Mouse (Mus musculus) limb, embryonic 10.5 days (tissue): ENCODE data around the gene BC052040. TPM values are rescaled to one million over a fixed set of nuclear protein-coding genes. Genes with fewer than 3 reads are reported as not detected.

Source experiments
- DNase-seq: peaks from one replicate; pipeline ENCODE4 v3.0.0-alpha.2; 2017; ENCODE audit warnings: low spot score
- H3K27ac ChIP-seq: fragments of 300-500 bp; sonication (generic); 2 replicates; pipeline ENCODE4 v1.5.1; 2016; ENCODE audit warnings: mild to moderate bottlenecking
- H3K27me3 ChIP-seq: fragments of 300-500 bp; sonication (generic); 2 replicates; pipeline ENCODE4 v1.6.1; 2016; ENCODE audit warnings: low read depth, mild to moderate bottlenecking; ENCODE audit not compliant: poor library complexity, severe bottlenecking
- H3K36me3 ChIP-seq: fragments of 300-500 bp; sonication (generic); 2 replicates; pipeline ENCODE4 v1.6.1; 2016; ENCODE audit warnings: mild to moderate bottlenecking, moderate library complexity
- H3K4me1 ChIP-seq: fragments of 300-500 bp; sonication (generic); 2 replicates; pipeline ENCODE4 v1.6.1; 2016
- H3K4me3 ChIP-seq: fragments of 300-500 bp; sonication (generic); 2 replicates; pipeline ENCODE4 v1.5.1; 2016; ENCODE audit warnings: mild to moderate bottlenecking, moderate library complexity
- H3K9me3 ChIP-seq: fragments of 300-500 bp; sonication (generic); replicated peaks from 2 replicates; pipeline ENCODE4 v1.6.1; 2016; ENCODE audit warnings: mild to moderate bottlenecking
- WGBS: fragments of 180-500 bp; shearing (Covaris S2); methylation state at CpG from one replicate; pipeline ENCODE4 v1.1.7; 2016; 5-methylcytosine and 5-hydroxymethylcytosine counted together
- microRNA counts: library from miRNA; unstranded; fragments of <30 nt; microRNA quantifications from one replicate; lab custom pipeline; 2017
- microRNA-seq: library from miRNA; unstranded; fragments of <30 nt; microRNA quantifications from one replicate; pipeline ENCODE4, GENCODE M21; 2017
- polyA plus RNA-seq: library from polyadenylated mRNA; unstranded; fragments of >200 nt; fragmentation: Nextera tagmentation; extraction: Ambion mirVana; gene quantifications from 2 replicates; pipeline ENCODE4 v1.2.1, GENCODE M21; 2016

The BC052040 gene
- polyA plus RNA-seq, 1 experiment from 2014 or later, result 18.0 TPM

GRCm38 (mm10) chr2:115813721-115814120, 232.2 kb downstream of the BC052040 start:
- WGBS, result 46% methylated on average over 6 of the region's 6 CpGs
- peak overlapping the region; percentile 39 for H3K4me3 ChIP-seq

GRCm38 (mm10) chr2:115817959-115818358, 236.4 kb downstream of the BC052040 start:
- Histone ChIP-seq H3K27ac (no peak overlapping the region), H3K4me3 (no peak overlapping the region), H3K36me3 (no peaks in the 10 kb centered on the region), H3K9me3 (no peaks in the 10 kb centered on the region), H3K27me3 (no peaks in the 10 kb centered on the region), H3K4me1 (peaks cover 16% of the 10 kb centered on the region)
- no peak for DNase-seq
- WGBS, result 91% methylated on average over 6 of the region's 6 CpGs

More at GRCm38 (mm10) chr2:115813721-115814120, 232.2 kb downstream of the BC052040 start:
- H3K27ac ChIP-seq, result no peak overlapping the region
- peaks cover 24% of the 10 kb centered on the region for H3K4me1 ChIP-seq
- no peaks in the 10 kb centered on the region for H3K9me3 ChIP-seq
- no peak for DNase-seq
- H3K27me3 ChIP-seq, result no peaks in the 10 kb centered on the region
- H3K36me3 ChIP-seq, result no peaks in the 10 kb centered on the region

- no peak overlapping the region for H3K27ac ChIP-seq
- no peaks in the 10 kb centered on the region for H3K36me3 ChIP-seq
- H3K9me3 ChIP-seq, result no peaks in the 10 kb centered on the region
- 92% methylated on average over 5 of the region's 5 CpGs for WGBS
- H3K4me3 ChIP-seq, result no peak overlapping the region
- no peaks in the 10 kb centered on the region for H3K4me1 ChIP-seq
- no peaks in the 10 kb centered on the region for H3K27me3 ChIP-seq
- no peak for DNase-seq
Observed at GRCm38 (mm10) chr2:115822361-115822760, 240.8 kb downstream of the BC052040 start.

MicroRNAs within 50 kb of the gene (microRNA counts, 519-probe panel; counts per million panel counts)
- microRNA mmu-miR-1951 (lab: Ali Mortazavi, UCI), result 684 counts per million, percentile 72 among the panel's probes with 10 or more counts

Small RNA genes within 50 kb of the gene (microRNA-seq; reads per million reads assigned to microRNA genes)
- 0.88 reads per million for gene Mir1951
